Mouse (Mus musculus): ENCODE measurements around the gene Foxj3. TPM values are rescaled to one million over a fixed set of nuclear protein-coding genes. Genes with fewer than 3 reads are reported as not detected.
"Not testable (repeated sequence)": the region's sequence is repeated elsewhere in the genome, so short reads cannot be mapped to it uniquely, and the experiment has no call there.

Foxj3 gene
- polyA plus RNA-seq, 1 experiment = 14.0 TPM

GRCm38 (mm10) chr4:119572682-119573081, 35.9 kb downstream of the Foxj3 start:
- DNase-seq (ENCODE audit: low read depth) = no peak

- no peak for DNase-seq (ENCODE audit: low read depth)
These were observed 37.7 kb downstream of the Foxj3 start for GRCm38 (mm10) chr4:119574504-119574903.

- DNase-seq (ENCODE audit: low read depth) = no peak
These were observed 38.7 kb downstream of the Foxj3 start for GRCm38 (mm10) chr4:119575459-119575858.

- DNase-seq (ENCODE audit: low read depth) = no peak
These were observed 51.2 kb downstream of the Foxj3 start for GRCm38 (mm10) chr4:119588037-119588436.

GRCm38 (mm10) chr4:119589423-119589822, 52.6 kb downstream of the Foxj3 start:
- no peak for DNase-seq (ENCODE audit: low read depth)

GRCm38 (mm10) chr4:119590027-119590426, 53.2 kb downstream of the Foxj3 start:
- DNase-seq (ENCODE audit: low read depth) = no peak

GRCm38 (mm10) chr4:119592479-119592878, 55.7 kb downstream of the Foxj3 start:
- DNase-seq (ENCODE audit: low read depth) = no peak

GRCm38 (mm10) chr4:119594331-119594730, 57.5 kb downstream of the Foxj3 start:
- no peak for DNase-seq (ENCODE audit: low read depth)

- DNase-seq (ENCODE audit: low read depth) = no peak
These were observed 62.8 kb downstream of the Foxj3 start for GRCm38 (mm10) chr4:119599605-119600004.

- DNase-seq (ENCODE audit: low read depth) = no peak
These were observed 72.7 kb downstream of the Foxj3 start for GRCm38 (mm10) chr4:119609488-119609887.

GRCm38 (mm10) chr4:119614078-119614477, 77.3 kb downstream of the Foxj3 start:
- no peak for DNase-seq (ENCODE audit: low read depth)

GRCm38 (mm10) chr4:119614724-119615123, 77.9 kb downstream of the Foxj3 start:
- no peak for DNase-seq (ENCODE audit: low read depth)

GRCm38 (mm10) chr4:119626081-119626645, 89.4 kb downstream of the Foxj3 start:
- no peak for DNase-seq (ENCODE audit: low read depth)

- DNase-seq (ENCODE audit: low read depth) = no peak
These were observed 90.1 kb downstream of the Foxj3 start for GRCm38 (mm10) chr4:119626876-119627275.

GRCm38 (mm10) chr4:119627317-119627716, 90.5 kb downstream of the Foxj3 start:
- DNase-seq (ENCODE audit: low read depth) = no peak

GRCm38 (mm10) chr4:119628363-119628762, 91.6 kb downstream of the Foxj3 start:
- DNase-seq (ENCODE audit: low read depth) = not testable (repeated sequence)

- DNase-seq (ENCODE audit: low read depth) = no peak
These were observed 94.5 kb downstream of the Foxj3 start for GRCm38 (mm10) chr4:119631115-119631919.

GRCm38 (mm10) chr4:119632721-119633120, 95.9 kb downstream of the Foxj3 start:
- DNase-seq (ENCODE audit: low read depth) = no peak

- DNase-seq (ENCODE audit: low read depth) = no peak
These were observed 96.5 kb downstream of the Foxj3 start for GRCm38 (mm10) chr4:119633342-119633741.

- DNase-seq (ENCODE audit: low read depth) = no peak
These were observed 97.1 kb downstream of the Foxj3 start for GRCm38 (mm10) chr4:119633948-119634347.

- DNase-seq (ENCODE audit: low read depth) = no peak
These were observed 98.3 kb downstream of the Foxj3 start for GRCm38 (mm10) chr4:119634908-119635660.

GRCm38 (mm10) chr4:119635686-119636085, 98.9 kb downstream of the Foxj3 start:
- no peak for DNase-seq (ENCODE audit: low read depth)

GRCm38 (mm10) chr4:119636731-119637130, 99.9 kb downstream of the Foxj3 start:
- DNase-seq (ENCODE audit: low read depth) = no peak
